Mouse (Mus musculus) midbrain, embryonic 12.5 days (tissue): ENCODE data around the gene Wwc2. TPM values are rescaled to one million over a fixed set of nuclear protein-coding genes. Genes with fewer than 3 reads are reported as not detected.

ENCODE experiments used
- ATAC-seq: fragments of 200-750 bp; cut with Nextera tagmentation; 2 replicates; pipeline ENCODE4 v1.8.0; 2017; ENCODE audit warnings: low read depth, moderate TSS enrichment, moderate library complexity; ENCODE audit not compliant: low FRiP score
- H3K27ac ChIP-seq: fragments of 300-500 bp; sonication (generic); replicated peaks from 2 replicates; pipeline ENCODE4 v1.5.1; 2016; ENCODE audit warnings: mild to moderate bottlenecking
- H3K27me3 ChIP-seq: fragments of 300-500 bp; sonication (generic); 2 replicates; pipeline ENCODE4 v1.6.1; 2016; ENCODE audit warnings: mild to moderate bottlenecking
- H3K36me3 ChIP-seq: fragments of 300-500 bp; sonication (generic); 2 replicates; pipeline ENCODE4 v1.6.1; 2016
- H3K4me1 ChIP-seq: fragments of 300-500 bp; sonication (generic); 2 replicates; pipeline ENCODE4 v1.6.1; 2016
- H3K4me2 ChIP-seq: fragments of 300-500 bp; sonication (generic); replicated peaks from 2 replicates; pipeline ENCODE4 v1.6.1; 2016; ENCODE audit warnings: mild to moderate bottlenecking, moderate library complexity
- H3K4me3 ChIP-seq: fragments of 300-500 bp; sonication (generic); 2 replicates; pipeline ENCODE4 v1.5.1; 2016; ENCODE audit warnings: mild to moderate bottlenecking
- H3K9ac ChIP-seq: fragments of 300-500 bp; sonication (generic); replicated peaks from 2 replicates; pipeline ENCODE4 v1.6.1; 2016; ENCODE audit warnings: mild to moderate bottlenecking, moderate library complexity
- H3K9me3 ChIP-seq: fragments of 300-500 bp; sonication (generic); 2 replicates; pipeline ENCODE4 v1.6.1; 2016; ENCODE audit warnings: mild to moderate bottlenecking
- WGBS: fragments of 180-500 bp; shearing (Covaris S2); methylation state at CpG from one replicate; pipeline ENCODE4 v1.1.7; 2016; 5-methylcytosine and 5-hydroxymethylcytosine counted together
- polyA plus RNA-seq: library from polyadenylated mRNA; unstranded; fragments of >200 nt; fragmentation: Nextera tagmentation; extraction: Ambion mirVana; gene quantifications from 2 replicates; pipeline ENCODE4 v1.2.1, GENCODE M21; 2016

The Wwc2 gene
- polyA plus RNA-seq, 1 experiment from 2014 or later, result 9.9 TPM

GRCm38 (mm10) chr8:47933087-47933486, 57.6 kb downstream of the Wwc2 start:
- no peak for ATAC-seq
- peaks cover 16% of the 10 kb centered on the region for H3K4me1 ChIP-seq
- 93% methylated on average over 3 of the region's 3 CpGs for WGBS
- no peak overlapping the region for H3K4me3 ChIP-seq
- H3K36me3 ChIP-seq, result no peaks in the 10 kb centered on the region
- H3K9ac ChIP-seq, result no peak overlapping the region
- H3K27ac ChIP-seq, result no peak overlapping the region
- no peaks in the 10 kb centered on the region for H3K27me3 ChIP-seq
- H3K9me3 ChIP-seq, result no peaks in the 10 kb centered on the region
- H3K4me2 ChIP-seq, result no peak overlapping the region

GRCm38 (mm10) chr8:47932028-47932790, 58.5 kb downstream of the Wwc2 start:
- no peak overlapping the region for H3K4me2 ChIP-seq
- H3K4me3 ChIP-seq, result no peak overlapping the region
- H3K36me3 ChIP-seq, result no peaks in the 10 kb centered on the region
- WGBS, result 47% methylated on average over 16 of the region's 16 CpGs
- no peaks in the 10 kb centered on the region for H3K27me3 ChIP-seq
- peaks cover 16% of the 10 kb centered on the region for H3K4me1 ChIP-seq
- 0 out of 2 replicates have a peak overlapping the region, but pooled peaks have one; percentile 10 for H3K27ac ChIP-seq
- H3K9me3 ChIP-seq, result no peaks in the 10 kb centered on the region
- 0 out of 2 replicates have a peak, but pooled peaks have one; percentile 27 for ATAC-seq
- no peak overlapping the region for H3K9ac ChIP-seq

GRCm38 (mm10) chr8:47931371-47931770, 59.4 kb downstream of the Wwc2 start:
- no peak overlapping the region for H3K4me2 ChIP-seq
- H3K9ac ChIP-seq, result no peak overlapping the region
- no peak overlapping the region for H3K4me3 ChIP-seq
- H3K36me3 ChIP-seq, result no peaks in the 10 kb centered on the region
- H3K4me1 ChIP-seq, result peaks cover 16% of the 10 kb centered on the region
- no peaks in the 10 kb centered on the region for H3K9me3 ChIP-seq
- WGBS, result 93% methylated on average over 7 of the region's 7 CpGs
- ATAC-seq, result no peak
- H3K27ac ChIP-seq, result no peak overlapping the region
- no peaks in the 10 kb centered on the region for H3K27me3 ChIP-seq

GRCm38 (mm10) chr8:47929615-47930014, 61.1 kb downstream of the Wwc2 start:
- 95% methylated on average over 12 of the region's 12 CpGs for WGBS
- H3K4me1 ChIP-seq, result peaks cover 16% of the 10 kb centered on the region
- no peak overlapping the region for H3K4me3 ChIP-seq
- no peak overlapping the region for H3K4me2 ChIP-seq
- no peak overlapping the region for H3K9ac ChIP-seq
- no peaks in the 10 kb centered on the region for H3K27me3 ChIP-seq
- H3K36me3 ChIP-seq, result no peaks in the 10 kb centered on the region
- H3K9me3 ChIP-seq, result no peaks in the 10 kb centered on the region
- no peak overlapping the region for H3K27ac ChIP-seq
- no peak for ATAC-seq

- no peaks in the 10 kb centered on the region for H3K9me3 ChIP-seq
- H3K4me1 ChIP-seq, result peaks cover 11% of the 10 kb centered on the region
- H3K4me2 ChIP-seq, result no peak overlapping the region
- no peaks in the 10 kb centered on the region for H3K27me3 ChIP-seq
- ATAC-seq, result no peak
- no peak overlapping the region for H3K9ac ChIP-seq
- H3K36me3 ChIP-seq, result no peaks in the 10 kb centered on the region
- H3K4me3 ChIP-seq, result no peak overlapping the region
- no peak overlapping the region for H3K27ac ChIP-seq
- WGBS, result 87% methylated on average over 12 of the region's 12 CpGs
These were observed 62.0 kb downstream of the Wwc2 start for GRCm38 (mm10) chr8:47928604-47929185.

- Histone ChIP-seq H3K36me3 (peaks cover 2% of the 10 kb centered on the region; the same call in 1 of the 2 replicates), H3K9me3 (no peaks in the 10 kb centered on the region), H3K4me3 (no peak overlapping the region), H3K27me3 (no peaks in the 10 kb centered on the region), H3K9ac (no peak overlapping the region), H3K27ac (no peak overlapping the region), H3K4me2 (no peak overlapping the region), H3K4me1 (no peaks in the 10 kb centered on the region)
- ATAC-seq, result no peak
- 74% methylated on average over 6 of the region's 6 CpGs for WGBS
These were observed 65.8 kb downstream of the Wwc2 start for GRCm38 (mm10) chr8:47924921-47925320.

- Histone ChIP-seq H3K9ac (no peak overlapping the region), H3K4me2 (no peak overlapping the region), H3K36me3 (peaks cover 4% of the 10 kb centered on the region; the same call in 1 of the 2 replicates), H3K9me3 (no peaks in the 10 kb centered on the region), H3K27ac (no peak overlapping the region), H3K4me1 (no peaks in the 10 kb centered on the region), H3K4me3 (no peak overlapping the region), H3K27me3 (no peaks in the 10 kb centered on the region)
- WGBS, result 84% methylated on average over 10 of the region's 10 CpGs
- no peak for ATAC-seq
These were observed 67.9 kb downstream of the Wwc2 start for GRCm38 (mm10) chr8:47922816-47923215.

- Histone ChIP-seq H3K27ac (no peak overlapping the region), H3K4me2 (no peak overlapping the region), H3K9me3 (no peaks in the 10 kb centered on the region), H3K36me3 (peaks cover 4% of the 10 kb centered on the region; the same call in 1 of the 2 replicates), H3K9ac (no peak overlapping the region), H3K4me1 (no peaks in the 10 kb centered on the region), H3K4me3 (no peak overlapping the region), H3K27me3 (no peaks in the 10 kb centered on the region)
- no peak for ATAC-seq
- WGBS, result 73% methylated on average over 4 of the region's 4 CpGs
These were observed 68.7 kb downstream of the Wwc2 start for GRCm38 (mm10) chr8:47922011-47922410.

- H3K4me3 ChIP-seq, result no peak overlapping the region
- no peaks in the 10 kb centered on the region for H3K9me3 ChIP-seq
- WGBS, result 91% methylated on average over 6 of the region's 6 CpGs
- no peak overlapping the region for H3K27ac ChIP-seq
- no peaks in the 10 kb centered on the region for H3K4me1 ChIP-seq
- no peak overlapping the region for H3K9ac ChIP-seq
- peaks cover 4% of the 10 kb centered on the region; the same call in 1 of the 2 replicates for H3K36me3 ChIP-seq
- no peak overlapping the region for H3K4me2 ChIP-seq
- H3K27me3 ChIP-seq, result no peaks in the 10 kb centered on the region
- ATAC-seq, result no peak
These were observed 70.1 kb downstream of the Wwc2 start for GRCm38 (mm10) chr8:47920575-47921144.

- H3K4me1 ChIP-seq, result no peaks in the 10 kb centered on the region
- H3K27ac ChIP-seq, result no peak overlapping the region
- peaks cover 4% of the 10 kb centered on the region; the same call in 1 of the 2 replicates for H3K36me3 ChIP-seq
- H3K9me3 ChIP-seq, result no peaks in the 10 kb centered on the region
- no peaks in the 10 kb centered on the region for H3K27me3 ChIP-seq
- ATAC-seq, result no peak
- H3K9ac ChIP-seq, result no peak overlapping the region
- no peak overlapping the region for H3K4me2 ChIP-seq
- no peak overlapping the region for H3K4me3 ChIP-seq
- WGBS, result 88% methylated on average over 19 of the region's 19 CpGs
These were observed 73.4 kb downstream of the Wwc2 start for GRCm38 (mm10) chr8:47917060-47918035.

GRCm38 (mm10) chr8:47915521-47915920, 75.2 kb downstream of the Wwc2 start:
- ATAC-seq, result no peak
- no peak overlapping the region for H3K27ac ChIP-seq
- no peak overlapping the region for H3K4me2 ChIP-seq
- 89% methylated on average over 2 of the region's 2 CpGs for WGBS
- H3K9me3 ChIP-seq, result no peaks in the 10 kb centered on the region
- H3K27me3 ChIP-seq, result no peaks in the 10 kb centered on the region
- H3K36me3 ChIP-seq, result peaks cover 4% of the 10 kb centered on the region; the same call in 1 of the 2 replicates
- no peaks in the 10 kb centered on the region for H3K4me1 ChIP-seq
- no peak overlapping the region for H3K9ac ChIP-seq
- no peak overlapping the region for H3K4me3 ChIP-seq
